Mouse (Mus musculus) left cerebral cortex, adult 2 months (tissue): Measurements from ENCODE around the gene Tent2. TPM values are rescaled to one million over a fixed set of nuclear protein-coding genes. Genes with fewer than 3 reads are reported as not detected.
A peak's percentile ranks its signal among the peaks of the same experiment; 100 is the strongest.

Experiments
- DNase-seq, 2 experiments: peaks; one replicate each; pipeline ENCODE4 v3.0.0; 2021 to 2022; ENCODE audit warnings: low spot score in 2 of 2, mixed read lengths in 1 of 2; ENCODE audit errors: extremely low spot score in 1 of 2
- H3K27ac ChIP-seq: fragments of 200-600 bp; 2 replicates; pipeline ENCODE4 v1.8.1; 2022
- H3K4me3 ChIP-seq: fragments of 200-600 bp; 2 replicates; pipeline ENCODE4 v1.8.1; 2022
- CTCF ChIP-seq: fragments of 200-600 bp; IDR thresholded peaks from 2 replicates; pipeline ENCODE4 v1.8.1; 2022; ENCODE audit warnings: antibody characterized with exemption, mild to moderate bottlenecking, moderate library complexity
- intact Hi-C: fragments of 180-260 bp; cut with DNase I; formaldehyde crosslinking; loops from one replicate; pipeline ENCODE4 v1.15.1; 2025
- long read RNA-seq, 2 experiments: library from polyadenylated mRNA; stranded (forward); transcript quantifications; one replicate each; pipeline ENCODE4 v2.0.0; 2021; ENCODE audit warnings: borderline mapping rate in 2 of 2
- total RNA-seq, 2 experiments: library from RNA; stranded (reverse); gene quantifications; 2 replicates each; pipeline ENCODE4 v1.2.3; 2021

The Tent2 gene
- total RNA-seq: 10 to 100 TPM; 23.9 to 30.1 TPM
- long read RNA-seq, experiment 1, transcript Tent2-201 (15 exons, 2,990 nt): major isoform, 8 of 20 reads
- long read RNA-seq, experiment 1, partial matches to known transcripts: 1 of 20 reads
- long read RNA-seq, experiment 1, other reads (novel, unspliced or antisense): 9 of 20 reads
- long read RNA-seq, experiment 2, transcript Tent2-201 (15 exons, 2,990 nt): major isoform, 14 of 19 reads
- long read RNA-seq, experiment 2, partial matches to known transcripts: 0 of 19 reads
- long read RNA-seq, experiment 2, other reads (novel, unspliced or antisense): 3 of 19 reads

DNA sequence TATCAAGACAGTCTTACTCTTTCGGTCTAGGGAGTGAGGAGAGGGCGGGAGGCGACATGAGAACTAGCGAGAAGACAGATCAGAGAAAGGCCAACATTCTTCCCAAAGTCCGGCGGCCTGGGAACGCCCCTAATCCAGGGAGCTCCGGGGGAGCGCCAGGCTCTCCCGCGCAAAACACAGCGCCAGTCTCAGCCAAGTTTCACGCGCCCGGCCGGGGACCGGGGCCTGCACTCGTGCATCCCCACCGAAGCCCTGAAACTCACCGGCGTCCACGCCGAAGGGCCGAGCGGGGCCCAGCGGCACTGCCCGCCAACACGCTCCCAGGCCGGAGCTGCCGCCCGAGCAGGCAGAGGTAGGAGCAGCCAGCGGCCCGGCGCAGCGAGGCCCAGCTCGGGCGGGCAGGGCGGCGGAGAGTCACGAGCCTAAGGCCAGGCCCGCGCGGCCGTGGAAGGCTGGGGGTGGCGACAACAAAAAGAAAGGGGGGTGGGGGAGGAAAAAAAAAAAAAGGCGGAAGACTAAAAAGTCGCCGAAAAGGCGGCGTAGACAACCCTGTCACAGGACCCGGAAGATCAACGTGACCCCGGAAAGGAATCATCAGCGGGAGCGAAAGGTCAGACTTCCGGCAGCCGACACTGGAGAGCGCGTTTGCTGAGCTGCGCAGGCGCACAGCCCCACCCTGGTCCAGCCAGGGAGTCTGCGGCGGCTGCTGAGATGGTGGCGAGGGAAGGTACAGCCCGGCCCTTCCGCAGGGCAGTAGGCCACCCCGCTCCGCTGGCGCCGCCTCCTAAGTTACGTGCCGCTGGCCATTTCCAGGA is at the start of gene Tent2:
Tent2 (minus strand) TSS at position 555 of the 815 bp plus-strand sequence.
- peak within 1 kb of the TSS; percentile 94 for H3K4me3 ChIP-seq
- peak within 1 kb of the TSS; percentile 83 for H3K27ac ChIP-seq
- intact Hi-C loops: loop anchor here (1.0 to 2.0 kb wide), 2 partner anchors 51 to 113 kb away; no protein-coding TSS in a partner anchor
- peak; percentile 4; the same call in 1 of the 2 replicates for TF ChIP-seq CTCF
- DNase-seq: peak; percentile 91 to 94

GRCm38 (mm10) chr13:93241180-93241579 is 49.0 kb upstream of the Tent2 start:
- DNase-seq: no peak
- Histone ChIP-seq H3K27ac (no peak overlapping the region; the same call in 1 of the 2 replicates), H3K4me3 (no peak overlapping the region)
- no peak for TF ChIP-seq CTCF
- intact Hi-C loops: loop anchor here (10.0 kb wide), 1 partner anchor 96 kb away; the partner anchor contains the start of gene Cmya5

- H3K4me3 ChIP-seq: no peak overlapping the region
- no peak for TF ChIP-seq CTCF
- DNase-seq: no peak
- H3K27ac ChIP-seq: no peak overlapping the region
- intact Hi-C loops: no loop called here
Measured at GRCm38 (mm10) chr13:93239561-93239960, 47.4 kb upstream of the Tent2 start.

DNA sequence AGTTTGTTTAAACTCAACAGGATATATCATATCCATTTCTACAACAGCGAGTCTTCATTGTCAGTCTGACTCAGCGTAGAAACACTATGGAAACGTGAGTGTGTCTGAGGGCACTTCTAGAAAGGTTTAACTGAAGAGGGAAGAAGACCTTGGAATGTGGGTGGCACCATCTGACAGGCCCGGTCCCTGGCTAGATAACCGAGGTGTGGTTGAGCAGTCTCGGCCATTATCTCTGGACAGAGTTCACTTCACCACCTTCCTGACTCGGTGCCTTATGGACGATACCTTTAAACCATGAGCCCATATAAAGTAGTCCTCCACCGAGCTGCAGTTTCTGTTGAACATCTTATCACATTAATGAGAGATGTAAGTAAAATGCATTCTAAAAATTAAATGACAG is 46.9 kb upstream of the Tent2 start:
- TF ChIP-seq CTCF: no peak
- intact Hi-C loops: no loop called here
- no peak overlapping the region for H3K27ac ChIP-seq
- no peak overlapping the region for H3K4me3 ChIP-seq
- DNase-seq: no peak

DNA sequence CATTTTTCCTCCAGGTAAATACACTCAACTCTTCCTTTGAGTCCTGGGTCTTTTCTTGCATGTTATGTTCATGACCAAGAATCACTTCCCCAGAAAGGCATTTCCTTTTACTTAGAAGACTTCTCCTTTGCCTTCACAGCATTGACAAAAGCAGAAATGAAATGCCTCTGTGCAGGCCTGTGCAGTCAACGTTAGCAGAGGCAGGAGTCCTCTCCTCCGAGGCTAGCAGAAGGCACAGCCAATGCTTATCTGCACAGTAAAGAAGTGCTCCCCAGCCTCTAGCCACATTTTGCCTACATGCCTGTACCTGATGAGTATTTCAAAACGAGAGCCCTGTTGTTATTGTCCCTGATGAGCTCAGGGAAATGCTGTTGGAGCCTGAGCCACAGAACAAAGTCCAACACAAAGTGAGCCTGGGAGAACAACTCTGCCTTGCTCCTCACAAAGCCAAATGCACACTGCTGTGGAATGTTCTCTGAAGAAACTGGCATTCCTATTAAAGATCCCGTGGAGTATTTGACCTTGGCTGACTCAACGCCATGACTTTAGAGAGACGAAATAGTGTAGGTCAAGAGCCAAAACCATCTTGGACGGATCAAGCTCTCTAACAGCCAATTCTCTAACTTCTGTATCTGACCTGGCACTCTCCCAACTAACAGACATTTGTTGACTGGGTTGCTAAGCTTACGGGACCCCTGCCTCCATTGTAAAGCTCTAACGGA is 45.7 kb upstream of the Tent2 start:
- TF ChIP-seq CTCF: no peak
- no peak for DNase-seq
- no peak overlapping the region for H3K27ac ChIP-seq
- H3K4me3 ChIP-seq: no peak overlapping the region
- intact Hi-C loops: no loop called here

GRCm38 (mm10) chr13:93234267-93235039 is 42.3 kb upstream of the Tent2 start:
- no peak overlapping the region for H3K27ac ChIP-seq
- DNase-seq: no peak
- intact Hi-C loops: no loop called here
- H3K4me3 ChIP-seq: no peak overlapping the region
- no peak for TF ChIP-seq CTCF

GRCm38 (mm10) chr13:93232335-93232734 is 40.1 kb upstream of the Tent2 start:
- no peak for TF ChIP-seq CTCF

GRCm38 (mm10) chr13:93231016-93231415 is 38.8 kb upstream of the Tent2 start:
- Histone ChIP-seq H3K4me3 (no peak overlapping the region), H3K27ac (no peak overlapping the region)
- no peak for TF ChIP-seq CTCF
- intact Hi-C loops: no loop called here
- DNase-seq: no peak

More at GRCm38 (mm10) chr13:93232335-93232734, 40.1 kb upstream of the Tent2 start:
- no peak overlapping the region for H3K27ac ChIP-seq
- no peak for DNase-seq
- H3K4me3 ChIP-seq: no peak overlapping the region
- intact Hi-C loops: no loop called here

DNA sequence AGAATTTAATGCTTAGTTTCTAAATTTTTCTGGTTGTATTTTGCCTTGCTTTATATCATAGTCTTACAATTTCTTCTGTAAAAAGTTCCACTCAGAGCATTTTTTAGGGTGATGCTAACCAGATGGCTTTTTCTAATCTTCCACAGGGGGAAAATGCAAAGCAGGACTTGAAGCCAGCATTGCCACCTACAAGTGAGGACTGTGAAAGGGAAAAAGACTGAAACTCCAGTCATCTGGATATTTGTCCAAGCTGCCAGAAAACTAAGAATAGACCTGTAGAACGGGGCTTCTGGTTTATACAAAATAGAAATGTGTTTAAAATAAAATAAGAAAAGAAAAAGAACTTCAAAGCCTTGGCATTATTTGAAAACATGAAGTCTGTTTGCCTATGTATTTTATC is 19.6 kb upstream of the Tent2 start:
- H3K27ac ChIP-seq: peak overlapping the region; percentile 76
- intact Hi-C loops: loop anchor here (2.0 to 5.0 kb wide), 2 partner anchors 36 to 89 kb away; no protein-coding TSS in a partner anchor
- TF ChIP-seq CTCF: no peak
- DNase-seq: no peak
- H3K4me3 ChIP-seq: no peak overlapping the region

- Histone ChIP-seq H3K27ac (peak overlapping the region; percentile 83), H3K4me3 (peak overlapping the region; percentile 94)
- intact Hi-C loops: loop anchor here (1.0 kb wide), 1 partner anchor 51 kb away; no protein-coding TSS in a partner anchor
- no peak for TF ChIP-seq CTCF
- no peak for DNase-seq
Measured at GRCm38 (mm10) chr13:93192646-93193026, 451 bp upstream of the Tent2 start.

- no peak for TF ChIP-seq CTCF
- no peak for DNase-seq
- no peak overlapping the region for H3K27ac ChIP-seq
- intact Hi-C loops: no loop called here
- H3K4me3 ChIP-seq: no peak overlapping the region
Measured at GRCm38 (mm10) chr13:93189416-93189815, 2.8 kb downstream of the Tent2 start.
